Mouse (Mus musculus): ENCODE data around the gene Ptgs1. TPM values are rescaled to one million over a fixed set of nuclear protein-coding genes. Genes with fewer than 3 reads are reported as not detected.

Ptgs1 gene
- polyA plus RNA-seq, 1 experiment from 2014 or later = 25.1 TPM

GRCm38 (mm10) chr2:36247964-36248363, 17.7 kb downstream of the Ptgs1 start:
- no peaks in the 10 kb centered on the region for H3K9me3 ChIP-seq (ENCODE audit: control insufficient read depth, low read length)
- no peaks in the 10 kb centered on the region for H3K27me3 ChIP-seq (replicated peaks; ENCODE audit: control insufficient read depth, insufficient read depth, low read length)
- H3K36me3 ChIP-seq (ENCODE audit: control insufficient read depth, insufficient read depth, low read length) = no peaks in the 10 kb centered on the region
- WGBS = 73% methylated on average over 3 of the region's 3 CpGs
- no peak for DNase-seq (ENCODE audit: low spot score)
- H3K9ac ChIP-seq (ENCODE audit: low read length) = no peak overlapping the region
- ATAC-seq (replicated peaks; ENCODE audit: low FRiP score, low TSS enrichment, low read depth) = no peak
- H3K4me3 ChIP-seq (ENCODE audit: low read depth, low read length) = no peak overlapping the region
- peaks cover 12% of the 10 kb centered on the region; the same call in 1 of the 2 replicates for H3K4me1 ChIP-seq (replicated peaks; ENCODE audit: control insufficient read depth, insufficient read depth, low read length)
- no peak overlapping the region for H3K27ac ChIP-seq (ENCODE audit: low read depth)
- no peak overlapping the region for H3K4me2 ChIP-seq (ENCODE audit: low read length)

GRCm38 (mm10) chr2:36251156-36251555, 20.9 kb downstream of the Ptgs1 start:
- no peaks in the 10 kb centered on the region for H3K4me1 ChIP-seq (replicated peaks; ENCODE audit: control insufficient read depth, insufficient read depth, low read length)
- H3K36me3 ChIP-seq (ENCODE audit: control insufficient read depth, insufficient read depth, low read length) = no peaks in the 10 kb centered on the region
- H3K27ac ChIP-seq (ENCODE audit: low read depth) = no peak overlapping the region
- no peak overlapping the region for H3K4me3 ChIP-seq (ENCODE audit: low read depth, low read length)
- 78% methylated on average over 8 of the region's 8 CpGs for WGBS
- no peaks in the 10 kb centered on the region for H3K27me3 ChIP-seq (replicated peaks; ENCODE audit: control insufficient read depth, insufficient read depth, low read length)
- H3K9ac ChIP-seq (ENCODE audit: low read length) = no peak overlapping the region
- no peak for DNase-seq (ENCODE audit: low spot score)
- ATAC-seq (replicated peaks; ENCODE audit: low FRiP score, low TSS enrichment, low read depth) = no peak
- H3K4me2 ChIP-seq (ENCODE audit: low read length) = no peak overlapping the region
- no peaks in the 10 kb centered on the region for H3K9me3 ChIP-seq (ENCODE audit: control insufficient read depth, low read length)

- Histone ChIP-seq H3K4me2 (ENCODE audit: low read length) (no peak overlapping the region), H3K36me3 (ENCODE audit: control insufficient read depth, insufficient read depth, low read length) (no peaks in the 10 kb centered on the region), H3K4me1 (replicated peaks; ENCODE audit: control insufficient read depth, insufficient read depth, low read length) (no peaks in the 10 kb centered on the region), H3K27me3 (replicated peaks; ENCODE audit: control insufficient read depth, insufficient read depth, low read length) (no peaks in the 10 kb centered on the region), H3K4me3 (ENCODE audit: low read depth, low read length) (no peak overlapping the region), H3K9me3 (ENCODE audit: control insufficient read depth, low read length) (no peaks in the 10 kb centered on the region), H3K9ac (ENCODE audit: low read length) (no peak overlapping the region), H3K27ac (ENCODE audit: low read depth) (no peak overlapping the region)
- WGBS = 86% methylated on average over 4 of the region's 4 CpGs
- DNase-seq (ENCODE audit: low spot score) = no peak
- no peak for ATAC-seq (replicated peaks; ENCODE audit: low FRiP score, low TSS enrichment, low read depth)
These were observed 22.3 kb downstream of the Ptgs1 start for GRCm38 (mm10) chr2:36252505-36252904.

GRCm38 (mm10) chr2:36254445-36254844, 24.2 kb downstream of the Ptgs1 start:
- WGBS = 72% methylated on average over 2 of the region's 2 CpGs
- no peak for DNase-seq (ENCODE audit: low spot score)

GRCm38 (mm10) chr2:36256931-36257330, 26.7 kb downstream of the Ptgs1 start:
- no peak for DNase-seq (ENCODE audit: low spot score)

More at GRCm38 (mm10) chr2:36254445-36254844, 24.2 kb downstream of the Ptgs1 start:
- no peak overlapping the region for H3K9ac ChIP-seq (ENCODE audit: low read length)
- H3K36me3 ChIP-seq (ENCODE audit: control insufficient read depth, insufficient read depth, low read length) = no peaks in the 10 kb centered on the region
- H3K4me3 ChIP-seq (ENCODE audit: low read depth, low read length) = no peak overlapping the region
- no peaks in the 10 kb centered on the region for H3K9me3 ChIP-seq (ENCODE audit: control insufficient read depth, low read length)
- no peak overlapping the region for H3K4me2 ChIP-seq (ENCODE audit: low read length)
- H3K27ac ChIP-seq (ENCODE audit: low read depth) = no peak overlapping the region
- H3K4me1 ChIP-seq (replicated peaks; ENCODE audit: control insufficient read depth, insufficient read depth, low read length) = no peaks in the 10 kb centered on the region
- H3K27me3 ChIP-seq (replicated peaks; ENCODE audit: control insufficient read depth, insufficient read depth, low read length) = no peaks in the 10 kb centered on the region
- ATAC-seq (replicated peaks; ENCODE audit: low FRiP score, low TSS enrichment, low read depth) = no peak

GRCm38 (mm10) chr2:36259382-36259781, 29.2 kb downstream of the Ptgs1 start:
- H3K4me2 ChIP-seq (ENCODE audit: low read length) = no peak overlapping the region
- no peaks in the 10 kb centered on the region for H3K4me1 ChIP-seq (replicated peaks; ENCODE audit: control insufficient read depth, insufficient read depth, low read length)
- WGBS = 69% methylated on average over 4 of the region's 4 CpGs
- no peaks in the 10 kb centered on the region for H3K36me3 ChIP-seq (ENCODE audit: control insufficient read depth, insufficient read depth, low read length)
- no peak overlapping the region for H3K9ac ChIP-seq (ENCODE audit: low read length)
- no peak overlapping the region for H3K27ac ChIP-seq (ENCODE audit: low read depth)
- DNase-seq (ENCODE audit: low spot score) = no peak
- H3K4me3 ChIP-seq (ENCODE audit: low read depth, low read length) = no peak overlapping the region
- no peaks in the 10 kb centered on the region for H3K27me3 ChIP-seq (replicated peaks; ENCODE audit: control insufficient read depth, insufficient read depth, low read length)
- no peaks in the 10 kb centered on the region for H3K9me3 ChIP-seq (ENCODE audit: control insufficient read depth, low read length)
- ATAC-seq (replicated peaks; ENCODE audit: low FRiP score, low TSS enrichment, low read depth) = no peak

More at GRCm38 (mm10) chr2:36256931-36257330, 26.7 kb downstream of the Ptgs1 start:
- Histone ChIP-seq H3K27me3 (replicated peaks; ENCODE audit: control insufficient read depth, insufficient read depth, low read length) (no peaks in the 10 kb centered on the region), H3K36me3 (ENCODE audit: control insufficient read depth, insufficient read depth, low read length) (no peaks in the 10 kb centered on the region), H3K9ac (ENCODE audit: low read length) (no peak overlapping the region), H3K4me1 (replicated peaks; ENCODE audit: control insufficient read depth, insufficient read depth, low read length) (no peaks in the 10 kb centered on the region), H3K27ac (ENCODE audit: low read depth) (no peak overlapping the region), H3K9me3 (ENCODE audit: control insufficient read depth, low read length) (no peaks in the 10 kb centered on the region), H3K4me3 (ENCODE audit: low read depth, low read length) (no peak overlapping the region), H3K4me2 (ENCODE audit: low read length) (no peak overlapping the region)
- ATAC-seq (replicated peaks; ENCODE audit: low FRiP score, low TSS enrichment, low read depth) = no peak

- no peak overlapping the region for H3K4me2 ChIP-seq (ENCODE audit: low read length)
- H3K27ac ChIP-seq (ENCODE audit: low read depth) = no peak overlapping the region
- ATAC-seq (replicated peaks; ENCODE audit: low FRiP score, low TSS enrichment, low read depth) (no peak), DNase-seq (ENCODE audit: low spot score) (no peak)
- no peak overlapping the region for H3K9ac ChIP-seq (ENCODE audit: low read length)
- WGBS = 75% methylated on average over 6 of the region's 6 CpGs
- no peaks in the 10 kb centered on the region for H3K36me3 ChIP-seq (ENCODE audit: control insufficient read depth, insufficient read depth, low read length)
- H3K9me3 ChIP-seq (ENCODE audit: control insufficient read depth, low read length) = no peaks in the 10 kb centered on the region
- no peaks in the 10 kb centered on the region for H3K4me1 ChIP-seq (replicated peaks; ENCODE audit: control insufficient read depth, insufficient read depth, low read length)
- H3K27me3 ChIP-seq (replicated peaks; ENCODE audit: control insufficient read depth, insufficient read depth, low read length) = no peaks in the 10 kb centered on the region
- no peak overlapping the region for H3K4me3 ChIP-seq (ENCODE audit: low read depth, low read length)
These were observed 29.7 kb downstream of the Ptgs1 start for GRCm38 (mm10) chr2:36259798-36260540.

- WGBS = 43% methylated on average over 4 of the region's 4 CpGs
- Histone ChIP-seq H3K4me2 (ENCODE audit: low read length) (no peak overlapping the region), H3K27ac (ENCODE audit: low read depth) (no peak overlapping the region), H3K27me3 (replicated peaks; ENCODE audit: control insufficient read depth, insufficient read depth, low read length) (no peaks in the 10 kb centered on the region), H3K36me3 (ENCODE audit: control insufficient read depth, insufficient read depth, low read length) (no peaks in the 10 kb centered on the region), H3K4me3 (ENCODE audit: low read depth, low read length) (no peak overlapping the region), H3K9ac (ENCODE audit: low read length) (no peak overlapping the region), H3K4me1 (replicated peaks; ENCODE audit: control insufficient read depth, insufficient read depth, low read length) (no peaks in the 10 kb centered on the region), H3K9me3 (ENCODE audit: control insufficient read depth, low read length) (no peaks in the 10 kb centered on the region)
- no peak for DNase-seq (ENCODE audit: low spot score)
- no peak for ATAC-seq (replicated peaks; ENCODE audit: low FRiP score, low TSS enrichment, low read depth)
These were observed 31.8 kb downstream of the Ptgs1 start for GRCm38 (mm10) chr2:36262025-36262424.

- Histone ChIP-seq H3K4me3 (ENCODE audit: low read depth, low read length) (no peak overlapping the region), H3K4me1 (replicated peaks; ENCODE audit: control insufficient read depth, insufficient read depth, low read length) (no peaks in the 10 kb centered on the region), H3K4me2 (ENCODE audit: low read length) (no peak overlapping the region), H3K9ac (ENCODE audit: low read length) (no peak overlapping the region), H3K36me3 (ENCODE audit: control insufficient read depth, insufficient read depth, low read length) (no peaks in the 10 kb centered on the region), H3K27me3 (replicated peaks; ENCODE audit: control insufficient read depth, insufficient read depth, low read length) (no peaks in the 10 kb centered on the region), H3K9me3 (ENCODE audit: control insufficient read depth, low read length) (no peaks in the 10 kb centered on the region), H3K27ac (ENCODE audit: low read depth) (no peak overlapping the region)
- DNase-seq (ENCODE audit: low spot score) (no peak), ATAC-seq (replicated peaks; ENCODE audit: low FRiP score, low TSS enrichment, low read depth) (no peak)
- 65% methylated on average over 3 of the region's 3 CpGs for WGBS
These were observed 39.2 kb downstream of the Ptgs1 start for GRCm38 (mm10) chr2:36269458-36269857.
